Mouse (Mus musculus): ENCODE measurements around the gene Gm10256.
"Not testable (repeated sequence)": the region's sequence is repeated elsewhere in the genome, so short reads cannot be mapped to it uniquely, and the experiment has no call there.

The Gm10256 gene

GRCm38 (mm10) chrY:2830380-2830779 is at the start of gene Gm10256, which contains the start of gene Rbmy:
TSS of gene Gm10256 (plus strand) at chrY:2830699.
TSS of gene Rbmy (plus strand) at chrY:2830680.
- DNase-seq (ENCODE audit: low read depth), result not testable (repeated sequence)

- not testable (repeated sequence) for DNase-seq (ENCODE audit: low read depth)
Observed at GRCm38 (mm10) chrY:2796105-2796504, 34.4 kb upstream of the Gm10256 start, which contains the start of gene Gm4064. TSS of gene Gm4064 (minus strand) at chrY:2796205.

- not testable (repeated sequence) for DNase-seq (ENCODE audit: low read depth)
Observed at GRCm38 (mm10) chrY:2900689-2901088, 70.2 kb downstream of the Gm10256 start, which contains the start of gene Gm10352. TSS of gene Gm10352 (plus strand) at chrY:2900989.
